Mouse (Mus musculus): ENCODE measurements around the gene P2ry4.

- no peak for TF ChIP-seq CTCF (IDR thresholded peaks at IDR 0.05; ENCODE audit: insufficient read depth, low read length)
- no peak for TF ChIP-seq POLR2A (IDR thresholded peaks at IDR 0.05; ENCODE audit: borderline replicate concordance, extremely low read depth, low read depth, low read length)
Measured at GRCm38 (mm10) chrX:100571951-100572350, 22.7 kb downstream of the P2ry4 start, which contains the start of gene Awat1.

All from lung, adult 2 months (tissue).